28 mouse cellular contexts compared by ENCODE assay signal in genomic region chr14:11486287-11486686, GRCm38 (mm10).
"Had no signal": no experiment of that assay in that cellular context is flagged by ENCODE, and none has a peak within 500 bp of the region (broad histone marks: within the 10 kb centered on the region; RNA-seq: fewer than 3 reads in every experiment).

No protein-coding gene starts in this region.

- H3K27ac ChIP-seq: embryonic facial prominence, embryonic 10.5 days; embryonic facial prominence, embryonic 12.5 days; embryonic facial prominence, embryonic 13.5 days; embryonic facial prominence, embryonic 15.5 days; forebrain, embryonic 10.5 days; forebrain, embryonic 12.5 days; forebrain, embryonic 13.5 days; forebrain, embryonic 15.5 days; gastrocnemius, adult 2 months had no signal

- H3K4me2 ChIP-seq: embryonic facial prominence, embryonic 12.5 days; embryonic facial prominence, embryonic 13.5 days; embryonic facial prominence, embryonic 15.5 days; forebrain, embryonic 12.5 days; forebrain, embryonic 13.5 days; forebrain, embryonic 15.5 days had no signal

- H3K9ac ChIP-seq: embryonic facial prominence, embryonic 12.5 days; embryonic facial prominence, embryonic 13.5 days; embryonic facial prominence, embryonic 15.5 days; forebrain, embryonic 12.5 days; forebrain, embryonic 13.5 days; forebrain, embryonic 15.5 days; forebrain, postnatal 0 days had no signal

- DNase-seq: cerebellum, adult 18-20 months; cerebellum, adult 2 months; cerebellum, adult 8-10 months; cerebellum, adult 9-10 months; cerebellum, adult 9-11 months; cerebellum, postnatal 10 days; cerebellum, postnatal 14 days; cerebellum, postnatal 25 days; cerebellum, postnatal 36 days; embryo, embryonic 11 days; forebrain, postnatal 0 days; gastrocnemius, adult 2 months; gastrocnemius, postnatal 10 days; gastrocnemius, postnatal 14 days; gastrocnemius, postnatal 25 days; gastrocnemius, postnatal 36 days; heart, adult 11 months had no signal

- ATAC-seq: forebrain, embryonic 13.5 days; forebrain, embryonic 14.5 days; forebrain, embryonic 15.5 days; forebrain, embryonic 16.5 days; forebrain, postnatal 0 days had no signal

- H3K4me1 ChIP-seq: embryonic facial prominence, embryonic 12.5 days; embryonic facial prominence, embryonic 13.5 days; embryonic facial prominence, embryonic 15.5 days; forebrain, embryonic 10.5 days; forebrain, embryonic 12.5 days; forebrain, embryonic 13.5 days; forebrain, embryonic 15.5 days had no signal

- H3K27me3 ChIP-seq: embryonic facial prominence, embryonic 12.5 days; embryonic facial prominence, embryonic 13.5 days; embryonic facial prominence, embryonic 15.5 days; forebrain, embryonic 12.5 days; forebrain, embryonic 13.5 days; forebrain, embryonic 15.5 days had no signal

- H3K36me3 ChIP-seq: embryonic facial prominence, embryonic 10.5 days; embryonic facial prominence, embryonic 12.5 days; embryonic facial prominence, embryonic 13.5 days; embryonic facial prominence, embryonic 15.5 days; forebrain, embryonic 10.5 days; forebrain, embryonic 12.5 days; forebrain, embryonic 15.5 days had no signal

- H3K4me3 ChIP-seq: embryonic facial prominence, embryonic 10.5 days; embryonic facial prominence, embryonic 12.5 days; embryonic facial prominence, embryonic 13.5 days; embryonic facial prominence, embryonic 15.5 days; erythroblast, embryonic 14.5 days; forebrain, embryonic 10.5 days; forebrain, embryonic 12.5 days; forebrain, embryonic 13.5 days; forebrain, embryonic 15.5 days; gastrocnemius, adult 2 months had no signal

- H3K9me3 ChIP-seq: embryonic facial prominence, embryonic 10.5 days; embryonic facial prominence, embryonic 12.5 days; embryonic facial prominence, embryonic 13.5 days; embryonic facial prominence, embryonic 15.5 days; forebrain, embryonic 10.5 days; forebrain, embryonic 12.5 days; forebrain, embryonic 13.5 days; forebrain, embryonic 15.5 days had no signal
